Mouse (Mus musculus) E14TG2a.4 (cell line): ENCODE data around the gene Slc29a1.

ENCODE experiments used
- CTCF ChIP-seq: conservative IDR thresholded peaks from 2 replicates; pipeline ENCODE4 v1.5.1; 2014; ENCODE audit warnings: low read length
- POU5F1 ChIP-seq: IDR thresholded peaks from 2 replicates; pipeline ENCODE4 v1.6.1; 2014; ENCODE audit warnings: low read length, borderline replicate concordance

DNA sequence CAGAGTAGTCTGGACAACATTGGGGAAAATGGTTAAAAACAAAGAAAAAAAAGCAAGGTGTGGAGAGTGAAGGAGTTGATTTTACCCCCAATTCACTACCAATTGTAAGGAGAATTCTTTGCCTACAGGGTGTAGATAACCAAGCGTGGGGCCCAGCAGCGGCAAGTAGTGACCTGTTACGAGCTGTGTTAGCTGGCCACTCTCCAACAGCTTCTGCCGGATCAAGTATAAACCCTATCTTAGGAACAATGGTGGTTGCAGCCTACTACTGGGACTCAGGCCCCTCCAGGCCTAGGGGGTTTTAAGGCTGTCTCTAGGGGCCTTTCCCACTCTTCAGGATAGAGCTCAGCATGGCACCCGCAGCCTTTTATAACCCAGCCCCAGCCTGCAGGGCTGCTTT lies 21.2 kb downstream of the Slc29a1 start:
- no peak for TF ChIP-seq CTCF
- no peak for TF ChIP-seq POU5F1
